Mouse (Mus musculus) gastrocnemius, adult 8-10 months (tissue): Measurements from ENCODE around the gene Eno1. TPM values are rescaled to one million over a fixed set of nuclear protein-coding genes. Genes with fewer than 3 reads are reported as not detected.

Experiments
- DNase-seq, 2 experiments: peaks; one replicate each; pipeline ENCODE4 v3.0.0; 2022; ENCODE audit warnings: low spot score in 2 of 2
- total RNA-seq, 4 experiments: library from RNA; stranded (reverse); gene quantifications; 2 replicates each; pipeline ENCODE4 v1.2.4; 2022

Gene Eno1
- total RNA-seq, 4 experiments from 2014 or later: 55.0 to 77.6 (median 67.7) TPM

GRCm38 (mm10) chr4:150226818-150227688, 9.5 kb upstream of the Eno1 start:
- DNase-seq: peak; percentile 57 to 76

- no peak for DNase-seq
Measured at GRCm38 (mm10) chr4:150228581-150229348, 7.8 kb upstream of the Eno1 start.

DNA sequence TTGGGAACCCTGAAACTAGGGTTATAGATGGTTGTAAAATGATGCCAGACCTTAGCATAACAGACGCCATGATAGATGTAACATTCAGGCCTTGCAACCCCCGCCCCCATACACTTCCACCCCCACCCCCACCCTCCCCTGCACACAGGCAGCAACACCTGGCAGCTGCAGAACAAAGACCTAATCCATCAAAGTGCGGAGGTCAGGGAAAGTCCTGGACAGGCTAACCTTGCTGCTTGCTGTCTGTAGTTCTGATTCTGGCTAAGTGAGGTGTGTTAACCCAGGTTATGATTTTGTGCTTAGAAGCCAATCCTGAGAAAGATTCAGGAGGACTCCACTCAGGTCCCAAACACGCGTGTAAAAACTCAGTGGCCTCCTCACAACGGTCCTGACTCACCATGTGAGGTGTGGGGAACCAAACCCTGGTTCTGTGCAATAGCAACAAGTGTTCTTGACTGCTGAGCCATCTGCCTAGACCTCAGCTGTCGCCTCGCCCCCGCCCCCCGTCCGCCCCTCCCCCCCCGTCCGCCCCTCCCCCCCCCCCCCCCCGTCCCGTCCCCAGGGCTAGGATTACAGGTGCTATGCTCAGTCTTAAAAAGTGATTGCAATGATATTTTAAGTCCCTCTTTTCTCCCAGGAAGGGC, 6.7 kb upstream of the Eno1 start:
- DNase-seq: no peak

- peak; percentile 73 to 82 for DNase-seq
Measured at GRCm38 (mm10) chr4:150230460-150231407, 5.8 kb upstream of the Eno1 start.

DNA sequence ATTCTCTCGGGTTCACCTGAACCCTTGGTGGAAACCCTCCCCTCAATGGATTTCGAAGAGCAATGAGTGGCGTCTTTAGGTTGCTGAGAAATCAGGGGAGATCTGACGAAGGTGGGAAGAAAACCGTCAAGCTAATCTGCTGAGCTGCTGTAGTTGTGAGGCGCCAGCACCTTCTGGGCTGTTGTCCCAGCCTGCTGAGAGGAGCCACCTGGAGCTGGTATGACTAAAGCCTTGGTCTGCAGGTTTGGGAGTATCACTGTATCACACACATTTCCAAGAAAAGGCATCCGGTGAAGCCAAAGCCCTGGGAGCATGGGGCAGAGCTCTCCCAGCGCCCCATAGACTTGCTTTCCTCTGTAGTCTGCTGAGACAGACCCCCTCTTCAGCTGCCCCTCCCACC, 4.7 kb upstream of the Eno1 start:
- peak in 1 of 2 experiments; percentile 61 for DNase-seq

- no peak for DNase-seq
Measured at GRCm38 (mm10) chr4:150234599-150235327, 1.8 kb upstream of the Eno1 start.

- DNase-seq: no peak
Measured at GRCm38 (mm10) chr4:150235585-150235984, 936 bp upstream of the Eno1 start.

DNA sequence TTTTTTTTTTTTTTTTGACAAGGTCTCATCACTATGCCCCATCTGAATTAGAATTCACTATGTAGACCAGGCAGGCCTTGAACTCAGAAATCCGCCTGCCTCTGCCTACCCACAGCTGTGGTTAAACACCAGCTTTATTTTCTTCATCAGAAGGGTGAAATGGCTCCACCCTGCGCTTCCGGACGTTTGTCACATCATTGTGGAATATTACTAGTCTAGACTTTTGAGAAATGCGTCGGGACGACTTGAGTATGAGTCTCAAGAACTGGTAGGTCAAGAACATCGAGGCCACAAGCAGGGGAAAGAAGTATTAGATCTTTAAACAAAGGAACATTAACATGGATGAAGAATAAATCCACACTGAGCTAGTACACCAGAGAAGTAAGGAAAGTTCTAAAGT, 490 bp upstream of the Eno1 start:
- DNase-seq: no peak

- DNase-seq: no peak
Measured at GRCm38 (mm10) chr4:150237636-150238361, 1.3 kb downstream of the Eno1 start.

- no peak for DNase-seq
Measured at GRCm38 (mm10) chr4:150238433-150239086, 2.0 kb downstream of the Eno1 start.

GRCm38 (mm10) chr4:150239087-150239480, 2.6 kb downstream of the Eno1 start:
- no peak for DNase-seq

- no peak for DNase-seq
Measured at GRCm38 (mm10) chr4:150239503-150239902, 3.0 kb downstream of the Eno1 start.

GRCm38 (mm10) chr4:150239951-150240368, 3.4 kb downstream of the Eno1 start:
- DNase-seq: peak; percentile 71 to 72

GRCm38 (mm10) chr4:150240381-150240886, 3.9 kb downstream of the Eno1 start:
- no peak for DNase-seq

GRCm38 (mm10) chr4:150241708-150242107, 5.2 kb downstream of the Eno1 start:
- no peak for DNase-seq

DNA sequence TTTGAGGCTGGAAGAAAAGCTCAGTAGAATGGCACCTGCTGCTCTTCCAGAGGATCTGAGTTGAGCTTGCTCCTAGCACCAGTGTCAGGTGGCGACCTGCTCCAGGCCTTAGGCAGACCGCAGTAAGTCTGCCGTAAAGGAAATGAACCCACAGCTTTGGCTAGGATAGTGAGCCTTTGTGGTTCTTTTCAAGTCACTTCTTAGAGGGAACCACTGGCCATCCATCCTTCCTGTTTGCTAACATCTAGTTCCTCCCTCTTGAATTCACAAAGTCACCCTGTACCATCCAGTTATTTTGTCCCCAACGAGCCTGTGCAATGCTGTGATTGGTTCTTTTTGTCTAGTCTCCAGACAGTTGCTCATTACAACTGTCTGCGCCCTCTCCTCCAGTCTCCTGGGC, 6.2 kb downstream of the Eno1 start:
- no peak for DNase-seq

DNA sequence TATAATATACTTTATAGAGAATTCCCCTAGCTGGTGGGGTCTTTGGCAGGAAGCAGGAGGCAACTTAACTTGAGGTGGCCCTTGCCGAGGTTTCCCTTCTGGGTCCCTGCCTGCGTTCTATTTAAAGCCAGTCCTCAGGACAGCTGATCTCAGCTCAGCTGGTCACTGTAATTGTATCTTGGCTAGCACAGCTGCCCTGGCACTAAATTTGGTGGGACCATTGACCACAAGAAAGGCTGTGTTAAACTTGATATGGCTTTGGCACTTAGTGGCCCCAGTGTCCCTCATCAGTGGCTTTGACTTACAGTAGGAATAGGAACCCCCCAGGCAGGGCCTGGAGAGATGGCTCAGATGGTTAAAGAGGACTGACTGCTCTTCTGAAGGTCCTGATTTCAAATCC, 9.4 kb downstream of the Eno1 start:
- peak; percentile 67 to 85 for DNase-seq

DNA sequence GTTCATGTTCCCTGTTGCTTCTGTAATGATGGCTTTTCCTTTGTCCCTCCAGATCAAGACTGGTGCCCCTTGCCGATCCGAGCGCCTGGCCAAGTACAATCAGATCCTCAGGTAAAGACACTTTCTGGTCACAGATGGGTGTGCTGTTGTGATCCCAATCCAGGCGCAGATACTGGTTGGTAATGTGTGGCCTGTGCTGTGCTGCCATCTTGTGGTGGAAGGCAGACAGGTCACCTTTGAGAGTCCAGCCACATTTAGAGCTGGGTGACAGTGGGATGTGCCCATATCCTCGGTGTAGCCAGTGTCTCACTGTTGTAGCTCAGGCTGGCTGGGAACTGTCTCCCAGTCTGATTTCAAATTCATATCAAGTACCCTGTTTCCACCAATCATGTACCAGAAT, 11.5 kb downstream of the Eno1 start:
- peak in 1 of 2 experiments; percentile 61 for DNase-seq

DNA sequence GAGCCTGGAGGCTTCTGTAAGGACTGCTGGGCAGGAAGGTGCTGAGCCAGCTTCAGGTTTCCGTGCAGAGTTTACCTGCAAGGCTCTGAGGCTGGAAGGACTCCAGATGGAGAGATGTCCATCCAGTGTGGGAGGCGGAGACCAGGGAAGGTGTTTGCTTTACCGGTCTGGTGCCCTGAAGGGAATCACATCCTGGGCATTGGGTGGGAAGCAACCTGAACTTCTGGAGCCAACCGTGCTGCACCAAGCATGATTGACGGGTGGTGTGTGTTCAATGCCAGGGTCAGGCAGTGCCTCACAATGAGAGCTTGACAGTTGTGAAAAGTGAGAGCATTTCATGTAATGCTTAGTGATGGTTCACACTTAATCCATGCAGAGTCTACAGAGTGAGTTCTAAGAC, 12.4 kb downstream of the Eno1 start:
- no peak for DNase-seq
